Mouse (Mus musculus) cerebellum, adult 8-10 months (tissue): ENCODE results near the gene Chchd6.
A peak's percentile ranks its signal among the peaks of the same experiment; 100 is the strongest.

ENCODE experiments used
- DNase-seq: peaks from one replicate; pipeline ENCODE4 v3.0.0; 2022

Chchd6 gene

DNA sequence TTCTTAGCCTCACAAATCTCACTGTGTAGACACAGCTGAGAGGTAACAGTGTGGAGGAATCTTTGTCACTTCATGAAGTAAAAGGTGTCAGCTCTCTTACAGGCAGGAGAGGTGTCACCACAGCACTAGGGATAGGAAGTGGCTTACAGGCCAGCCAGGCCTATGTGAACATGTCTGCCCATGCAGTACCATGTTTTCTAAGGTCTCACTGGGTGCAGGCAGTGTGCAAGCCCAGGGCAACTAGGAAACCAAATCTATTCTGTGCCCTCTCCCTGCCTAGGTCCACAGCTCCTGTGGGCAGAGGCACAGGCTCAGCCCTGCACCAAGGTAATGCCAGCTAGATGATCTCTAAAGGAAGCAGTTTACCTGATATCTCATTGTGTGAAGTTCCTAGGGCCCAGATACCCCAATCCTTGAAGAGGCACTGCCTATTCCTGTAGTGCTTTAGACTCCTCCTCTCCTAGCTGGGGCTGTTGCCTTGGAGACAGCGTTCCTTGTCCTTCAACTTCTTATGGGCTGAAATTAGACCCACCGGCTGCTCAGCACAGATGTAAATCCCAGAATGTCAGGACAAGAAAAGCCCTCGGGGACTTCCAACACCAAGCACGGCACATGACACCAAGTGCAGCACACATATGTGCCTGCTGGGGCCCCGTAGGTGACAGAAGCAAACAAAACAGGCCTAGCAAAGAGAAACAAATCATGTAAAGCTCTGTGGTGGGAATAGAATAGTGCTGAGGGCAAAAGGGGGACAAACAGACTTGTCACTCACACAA lies 10.6 kb downstream of the Chchd6 start:
- DNase-seq: no peak

DNA sequence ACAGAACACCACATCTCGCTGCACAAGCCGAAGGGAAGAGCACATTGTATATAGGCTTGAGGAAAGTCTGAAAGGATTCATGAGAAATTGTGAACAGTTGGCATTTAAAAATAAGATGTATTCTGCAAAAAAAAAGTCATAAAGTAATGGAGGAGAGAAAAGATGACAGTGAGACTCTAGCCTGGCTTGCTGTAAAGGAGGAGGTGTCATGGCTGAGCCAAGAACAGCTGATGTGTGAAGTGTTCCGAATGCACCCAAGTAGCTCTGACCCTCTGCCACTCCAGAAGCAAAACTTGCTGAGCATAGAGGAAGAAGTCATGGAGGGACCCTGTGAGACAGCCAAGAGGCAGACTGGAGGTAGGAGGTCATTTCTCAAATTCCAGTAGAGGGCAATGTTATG lies 12.3 kb downstream of the Chchd6 start:
- DNase-seq: no peak

DNA sequence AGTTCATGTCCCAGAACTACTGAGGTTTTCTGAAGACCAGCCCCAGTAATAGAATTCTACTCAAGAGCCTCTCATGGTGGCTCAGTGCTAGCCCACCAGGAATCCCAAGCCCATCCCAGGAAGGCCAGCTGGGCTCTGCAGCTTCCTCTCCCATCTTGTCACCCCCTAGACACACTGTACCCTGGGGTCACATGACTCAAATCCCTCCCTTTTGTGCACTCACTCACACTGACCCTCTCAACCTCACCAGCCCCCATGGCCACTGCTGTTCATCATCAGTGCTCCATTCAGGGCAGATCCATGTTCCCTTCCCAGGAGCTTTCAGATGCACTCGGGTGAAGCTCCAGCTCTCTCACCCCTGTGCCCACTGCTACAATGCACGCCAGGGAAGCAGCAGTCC lies 20.8 kb downstream of the Chchd6 start:
- DNase-seq: no peak

DNA sequence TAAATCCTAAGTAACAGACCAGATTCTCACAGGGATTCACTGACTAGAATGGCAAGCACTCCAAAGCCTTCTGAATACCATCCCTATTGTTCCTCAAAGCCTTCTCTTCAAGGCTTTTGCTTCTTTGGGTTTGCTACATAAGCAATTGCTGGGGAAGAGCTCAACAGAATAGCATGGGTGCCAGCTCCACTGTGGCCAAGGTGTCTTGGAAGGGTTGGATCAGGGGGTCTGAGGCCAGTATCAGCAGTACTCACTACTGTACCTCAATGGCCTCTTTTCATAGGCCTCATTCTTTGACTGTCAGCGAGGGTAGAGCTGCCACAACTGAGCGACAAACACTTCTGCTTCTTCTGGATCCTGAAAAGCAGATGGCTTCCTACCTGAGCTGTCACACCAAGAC lies 21.7 kb downstream of the Chchd6 start:
- DNase-seq: no peak

DNA sequence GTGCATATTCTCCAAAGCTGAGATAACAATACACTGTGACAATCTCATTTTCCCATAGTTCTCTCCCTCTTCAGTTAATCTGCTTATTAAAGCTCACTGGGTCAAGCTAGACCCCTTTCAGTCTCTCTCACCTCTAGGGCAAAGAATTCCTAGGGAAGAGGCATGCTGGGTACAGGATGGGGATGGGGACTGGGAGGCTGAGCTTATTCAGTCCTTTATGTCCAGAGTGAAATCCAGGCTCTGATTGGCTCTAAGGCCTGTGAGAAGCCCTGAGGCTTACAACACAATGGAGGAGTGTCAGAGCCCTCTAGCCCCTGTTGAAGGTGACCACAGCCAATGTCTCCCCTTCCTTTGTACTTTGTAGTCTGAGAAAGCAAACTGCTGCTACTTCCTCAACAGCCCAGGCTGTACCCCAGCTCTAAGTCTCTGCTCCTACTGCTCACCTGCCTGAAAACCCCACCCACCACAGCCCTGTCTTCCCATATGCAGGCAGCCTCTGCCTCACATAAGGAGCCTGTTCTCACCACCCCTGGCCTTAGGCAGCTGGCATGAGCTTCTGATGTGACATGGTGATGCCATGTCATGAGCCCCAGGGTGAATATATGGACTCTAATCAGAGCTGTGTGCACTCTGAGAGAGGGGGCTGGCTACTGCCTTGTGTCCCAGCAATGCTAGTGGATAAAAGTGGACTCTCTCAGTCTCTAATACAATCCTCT lies 22.4 kb downstream of the Chchd6 start:
- no peak for DNase-seq

DNA sequence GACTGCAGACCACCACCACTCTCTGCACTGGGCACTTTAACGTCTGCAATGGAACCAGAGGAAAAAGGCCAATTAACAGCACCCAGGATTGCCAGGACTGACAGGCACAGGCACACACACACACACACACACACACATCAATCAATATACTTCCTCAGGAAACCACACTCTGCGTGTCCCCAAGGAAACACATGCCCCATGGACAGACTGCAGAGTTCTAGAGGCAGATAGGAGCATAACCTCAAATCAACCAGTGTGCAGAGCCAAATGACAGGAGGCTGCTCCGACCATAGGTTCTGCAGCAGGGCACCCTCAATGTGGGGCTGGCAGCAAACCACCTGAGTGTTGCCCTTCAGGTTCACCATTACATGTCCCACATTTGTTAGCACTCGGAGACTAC lies 26.1 kb downstream of the Chchd6 start:
- DNase-seq: no peak

DNA sequence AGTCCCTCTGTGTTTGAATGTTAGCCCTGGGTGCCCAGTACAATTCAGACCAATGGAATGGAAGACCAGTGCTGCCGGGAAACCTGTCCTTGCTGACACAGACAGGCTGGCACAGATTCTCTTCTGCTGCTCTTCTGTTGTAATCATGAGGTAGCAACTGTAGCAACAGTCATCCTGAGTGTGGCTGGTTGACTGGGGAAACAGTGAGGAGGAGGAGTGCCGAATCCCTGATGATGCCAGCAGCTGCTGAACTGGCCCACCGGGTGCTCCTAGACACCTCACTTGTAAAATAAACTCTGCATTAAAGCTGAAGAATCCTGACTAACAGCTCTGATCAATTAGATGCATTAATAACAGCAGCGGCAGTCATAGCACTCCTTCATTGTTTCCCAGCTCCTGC lies 28.7 kb downstream of the Chchd6 start:
- DNase-seq: no peak

DNA sequence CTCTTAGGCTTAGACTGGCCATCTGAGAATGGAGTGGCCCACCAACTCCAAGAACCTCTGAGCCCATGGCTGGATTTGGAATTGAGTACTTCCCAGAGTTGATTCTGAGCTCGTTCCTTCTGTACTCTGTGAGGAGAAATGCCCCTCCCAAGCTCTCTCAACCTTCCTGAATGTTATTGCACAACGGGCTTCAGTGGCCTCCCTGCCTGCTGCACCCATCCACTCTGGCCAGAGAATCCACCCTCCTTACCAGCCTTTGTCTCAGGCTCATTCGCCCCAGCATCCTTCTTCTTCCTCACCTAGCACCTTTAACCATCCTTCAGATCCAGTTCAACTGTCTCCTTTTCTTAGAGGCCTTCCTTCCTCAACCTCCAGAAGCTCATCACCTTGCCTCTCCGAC lies 32.1 kb downstream of the Chchd6 start:
- no peak for DNase-seq

DNA sequence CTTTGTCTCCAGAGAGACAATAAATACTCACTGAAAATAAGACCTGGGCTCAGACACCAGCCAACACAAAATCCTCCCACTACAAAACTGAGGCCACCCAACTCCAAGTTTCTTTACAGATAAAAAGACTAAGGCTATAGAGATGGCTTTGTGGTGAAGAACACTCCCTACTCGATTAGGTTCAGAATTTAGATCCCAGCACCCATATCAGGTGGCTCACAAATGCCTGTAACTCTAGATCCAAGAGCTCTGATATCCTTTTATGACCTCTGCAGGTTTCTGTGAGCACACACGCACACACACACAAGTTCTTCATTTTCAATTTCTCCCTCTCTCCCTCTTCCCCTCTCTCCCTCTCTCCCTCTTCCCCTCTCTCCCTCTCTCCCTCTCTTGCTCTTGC lies 34.6 kb downstream of the Chchd6 start:
- no peak for DNase-seq

DNA sequence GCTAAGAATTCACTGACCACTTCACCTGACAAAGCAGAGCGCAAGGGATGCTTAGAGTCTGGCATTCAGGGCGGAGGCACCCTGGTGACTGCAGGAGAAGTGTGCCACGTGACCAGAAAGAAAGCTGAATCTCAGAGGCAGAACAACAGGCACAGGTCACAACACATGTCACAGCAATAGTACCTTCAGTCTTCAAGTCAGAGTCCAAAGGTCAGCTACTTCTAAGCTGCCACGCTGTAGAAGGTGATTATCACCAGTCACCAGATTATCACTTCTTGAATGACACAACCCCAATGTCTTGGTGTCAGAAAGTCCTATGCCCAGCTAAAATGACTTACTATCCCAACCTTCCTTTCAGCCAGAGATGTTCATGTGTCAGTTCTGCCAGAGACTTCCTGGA lies 37.8 kb downstream of the Chchd6 start:
- DNase-seq: no peak

DNA sequence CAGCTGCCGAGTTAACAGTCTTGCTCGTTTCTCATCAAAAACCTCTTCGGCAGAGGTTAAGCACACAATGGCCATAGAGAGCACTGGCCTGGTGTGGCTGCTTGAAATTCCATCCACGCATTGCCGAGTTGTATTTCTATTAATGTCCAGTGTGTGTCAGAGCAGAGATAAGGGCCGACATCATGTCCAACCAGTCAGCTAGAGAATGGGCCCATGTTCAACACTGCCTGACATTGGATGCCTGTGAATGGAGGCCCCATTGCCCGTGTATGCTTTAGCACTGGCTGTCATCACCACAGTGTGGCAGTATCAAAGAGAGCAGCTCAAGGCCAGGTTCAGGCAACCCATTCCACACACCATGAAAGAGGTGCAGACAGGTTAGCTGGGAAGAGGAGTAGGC lies 38.9 kb downstream of the Chchd6 start:
- DNase-seq: no peak

DNA sequence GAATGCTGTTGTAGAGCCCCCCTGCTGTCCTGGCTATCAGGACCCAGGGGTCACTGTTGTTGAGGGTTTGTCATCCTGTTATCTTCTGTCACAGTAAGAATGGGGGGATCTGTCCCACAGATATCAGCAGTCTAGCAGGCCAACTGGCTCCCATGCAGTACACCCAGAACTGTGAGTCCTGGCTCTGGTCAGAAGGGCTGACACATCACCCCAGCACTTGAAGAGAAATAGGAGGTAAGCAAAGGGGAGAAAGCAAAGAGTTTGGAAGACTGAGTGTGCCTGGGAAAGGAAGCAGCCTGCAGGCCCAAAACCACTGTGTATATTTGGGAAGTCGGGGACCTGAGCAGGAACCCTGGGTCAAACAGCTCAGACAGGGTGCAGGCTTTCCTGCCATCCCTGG lies 39.5 kb downstream of the Chchd6 start:
- no peak for DNase-seq

DNA sequence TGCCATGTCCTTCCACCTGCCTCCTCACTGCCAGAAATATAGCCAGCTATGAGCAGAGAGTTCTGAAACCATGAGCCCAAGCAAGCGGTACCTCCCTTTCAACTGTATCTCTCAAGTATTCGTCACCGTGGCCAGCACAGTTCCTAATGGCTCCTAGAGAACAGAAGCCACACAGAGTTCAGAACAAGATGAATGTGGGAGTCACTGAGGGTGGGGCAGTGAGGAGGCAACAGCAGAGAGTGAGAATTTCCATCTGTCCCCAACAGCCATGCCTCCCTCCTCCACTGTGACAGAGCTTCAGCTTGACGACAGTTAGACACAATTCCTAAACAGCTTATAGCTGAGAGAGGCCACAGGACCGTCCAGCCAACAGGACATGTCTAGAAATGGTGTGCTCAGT lies 41.4 kb downstream of the Chchd6 start:
- DNase-seq: no peak

DNA sequence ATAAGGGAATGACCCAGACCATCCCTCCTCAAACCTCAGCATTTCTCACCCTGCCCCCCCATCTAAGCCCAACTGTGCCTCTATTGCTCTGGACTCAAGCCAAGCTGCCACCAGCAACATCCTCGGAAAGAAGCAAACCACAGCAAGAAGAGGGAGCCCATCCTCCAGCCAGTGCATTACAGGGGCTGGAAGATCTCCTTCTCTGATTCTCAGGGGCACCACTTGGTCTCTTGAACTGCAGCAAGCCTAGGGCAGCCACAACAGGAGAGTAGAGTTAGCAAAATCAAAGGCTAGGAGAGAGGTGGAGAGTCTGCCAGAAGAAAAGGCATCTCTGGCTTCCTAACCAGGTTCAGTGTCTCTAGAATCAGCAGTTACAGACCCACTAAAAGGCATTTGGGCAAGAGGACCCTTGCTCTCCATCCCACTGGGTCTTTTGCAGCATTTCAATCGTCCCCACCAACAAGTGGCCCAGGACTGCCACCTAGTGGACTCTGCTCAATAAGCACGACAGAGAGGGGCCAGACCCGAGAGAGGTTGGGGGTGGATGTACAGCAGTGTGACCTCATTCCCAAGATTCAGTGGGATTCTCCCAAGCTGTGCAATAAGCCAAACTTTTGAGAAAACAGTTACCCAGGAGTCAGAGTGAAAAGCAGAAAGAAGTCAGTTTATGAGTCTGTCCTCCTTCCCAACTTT lies 42.3 kb downstream of the Chchd6 start:
- DNase-seq: peak; percentile 87

DNA sequence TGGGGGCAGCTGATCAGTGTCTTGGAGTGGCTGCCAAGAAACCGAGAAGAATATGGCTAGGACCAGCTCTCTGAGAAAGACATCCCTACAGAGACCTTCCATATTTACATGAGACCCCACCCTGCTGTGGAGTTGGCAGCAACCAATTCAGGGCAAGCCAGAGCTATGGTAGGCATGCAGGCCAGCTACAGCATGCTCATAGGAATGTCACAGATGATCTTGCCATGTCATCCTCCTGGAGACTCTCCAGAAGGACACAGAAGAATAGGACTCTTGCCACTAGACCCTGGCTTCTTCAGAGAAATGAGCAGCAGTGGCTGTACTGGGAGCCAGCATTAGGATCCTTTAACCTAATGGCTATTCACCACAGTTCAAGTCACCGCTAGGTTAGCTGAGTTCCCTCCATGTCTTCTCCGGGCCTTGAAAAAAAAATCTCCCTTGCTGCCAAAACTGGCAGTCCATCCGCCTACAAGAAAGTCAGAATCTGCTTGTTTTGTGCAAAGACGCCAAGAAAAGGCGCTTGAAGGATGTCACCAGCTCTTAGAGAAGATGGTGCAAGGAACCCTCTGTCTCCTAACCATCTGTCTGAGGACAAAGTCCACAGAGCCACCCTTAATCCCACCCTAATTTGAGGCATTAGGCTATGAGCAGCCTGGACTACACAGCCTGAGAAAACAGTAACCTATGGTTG lies 43.0 kb downstream of the Chchd6 start:
- DNase-seq: peak; percentile 17

DNA sequence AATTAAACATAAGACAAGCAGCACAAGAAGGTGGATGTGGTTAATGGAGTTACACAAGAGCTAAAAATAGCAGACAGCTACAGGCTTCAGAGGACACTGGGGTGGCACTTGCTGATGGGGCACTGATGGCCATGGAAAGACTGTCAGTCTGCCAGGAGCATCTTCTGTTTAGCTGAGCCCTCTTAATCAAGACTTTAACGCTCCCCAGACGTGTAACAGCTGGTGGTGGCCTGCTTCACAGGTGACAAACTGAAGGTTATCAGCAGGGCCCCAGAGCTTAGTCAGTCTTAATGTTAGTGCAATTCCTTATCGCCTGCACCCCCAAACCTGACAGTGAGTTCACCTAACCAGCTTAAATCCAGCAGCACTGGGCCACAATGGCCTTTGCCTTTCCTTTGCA lies 46.3 kb downstream of the Chchd6 start:
- no peak for DNase-seq

DNA sequence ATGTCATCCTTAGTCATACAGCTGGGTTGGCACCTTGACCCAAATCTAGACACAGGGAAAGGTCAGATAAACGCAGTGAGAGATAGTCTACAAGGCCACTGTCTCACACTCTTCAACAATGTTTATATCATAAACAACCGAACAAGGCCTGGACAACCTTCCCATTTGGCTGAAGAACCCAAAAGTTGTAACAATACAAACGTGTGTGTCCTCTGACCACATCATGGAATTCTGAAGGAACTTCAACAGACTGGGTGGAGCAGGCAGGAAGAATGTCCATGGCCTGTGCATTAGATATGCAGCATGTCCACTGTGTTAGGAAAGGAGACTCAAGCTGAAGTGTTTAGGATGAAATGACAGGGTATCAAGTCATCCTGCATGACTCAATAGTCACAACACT lies 47.5 kb downstream of the Chchd6 start:
- DNase-seq: no peak

DNA sequence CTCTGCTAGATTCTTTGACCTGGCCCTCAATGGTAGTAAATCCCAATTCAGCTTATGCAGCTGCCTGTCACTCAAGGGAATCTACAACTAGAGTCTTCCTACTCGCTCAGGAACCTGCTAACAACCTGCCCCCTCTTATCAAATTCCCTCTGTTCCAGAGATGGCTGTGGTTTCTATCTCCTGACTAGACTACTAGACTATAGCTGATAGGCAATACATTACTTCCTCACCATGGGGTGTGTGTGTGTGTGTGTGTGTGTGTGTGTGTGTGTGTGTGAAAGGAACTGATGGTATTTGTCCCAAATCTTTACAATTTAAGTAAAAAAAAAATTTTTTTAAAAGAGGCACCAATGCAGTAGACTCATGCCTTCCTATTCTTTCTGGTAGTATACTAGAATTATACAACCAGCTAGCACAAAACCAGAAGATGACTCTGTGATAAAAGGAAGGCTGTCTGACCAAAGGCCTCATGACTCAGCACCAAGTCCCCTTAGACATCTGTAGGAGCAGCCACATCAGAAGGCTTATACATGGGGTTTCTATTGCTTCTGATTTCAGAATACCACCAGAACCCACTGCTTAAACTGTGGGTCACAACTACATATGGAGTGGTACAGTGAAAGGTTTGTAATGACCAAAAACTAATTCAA lies 57.2 kb downstream of the Chchd6 start:
- DNase-seq: no peak

DNA sequence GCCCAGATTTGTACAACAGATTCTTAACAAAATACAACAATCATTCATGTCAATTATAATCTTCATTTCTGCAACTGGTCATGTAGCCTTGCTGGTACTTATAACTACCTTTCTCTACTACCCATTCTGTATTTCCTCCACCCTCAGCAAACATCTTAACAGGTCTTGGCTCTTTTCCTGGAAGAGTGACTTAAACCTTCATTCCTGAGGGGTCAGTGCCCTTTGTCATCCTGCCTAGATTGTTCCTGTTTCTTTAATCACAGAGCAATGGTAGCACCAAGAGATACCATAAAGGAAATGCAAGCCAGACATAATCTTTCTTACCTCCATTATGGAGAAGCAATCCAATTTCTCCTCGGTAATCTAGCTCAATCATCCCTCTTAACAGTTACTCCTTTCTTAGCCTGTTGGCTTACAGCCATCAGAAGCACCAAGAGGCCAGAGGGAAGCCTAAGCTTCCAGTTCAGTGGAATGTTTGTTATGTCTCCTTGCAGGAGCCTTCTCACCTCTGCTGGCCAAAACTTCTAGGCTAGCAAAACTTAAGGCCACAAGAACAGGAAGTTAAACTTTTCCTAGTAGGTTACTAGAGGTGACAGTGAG lies 59.7 kb downstream of the Chchd6 start:
- no peak for DNase-seq

DNA sequence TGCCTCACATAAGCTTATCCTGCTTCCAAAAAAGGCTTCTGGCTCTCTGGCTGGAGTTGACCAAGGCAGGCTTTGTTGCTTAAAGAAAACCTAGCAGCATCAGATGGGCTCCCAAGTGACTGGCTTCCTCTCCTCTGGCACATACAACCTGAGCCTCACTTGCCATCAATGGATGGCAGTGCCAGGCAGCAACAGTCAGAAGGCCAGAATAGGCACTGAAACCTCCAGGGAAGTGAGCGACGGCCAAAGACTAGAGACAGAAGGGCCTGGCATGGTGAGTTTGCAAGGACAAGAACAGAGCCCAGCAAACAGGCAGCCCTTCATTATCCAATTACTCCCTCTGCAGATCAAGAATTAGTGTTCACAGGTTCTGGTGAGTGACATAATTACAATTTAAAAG lies 70.7 kb downstream of the Chchd6 start:
- peak; percentile 47 for DNase-seq

DNA sequence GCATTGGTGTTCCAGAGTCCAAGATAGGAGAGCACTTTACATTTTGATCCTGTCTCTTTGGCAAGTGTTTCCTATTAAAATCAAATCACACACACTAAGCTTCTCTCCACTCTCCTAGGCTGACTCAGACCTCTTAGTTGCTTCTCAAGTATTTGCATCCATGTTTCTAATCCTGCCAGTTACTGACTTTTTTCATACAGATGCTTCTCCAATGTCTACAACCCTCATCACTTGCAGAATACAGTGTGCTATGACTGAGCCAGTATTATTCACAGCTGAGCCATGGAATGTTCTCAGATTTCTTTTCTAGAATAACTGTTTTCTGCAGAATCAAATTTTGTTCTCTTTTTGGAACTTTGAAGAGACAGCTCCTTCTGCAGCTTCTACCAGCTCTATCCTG lies 85.3 kb downstream of the Chchd6 start:
- no peak for DNase-seq

DNA sequence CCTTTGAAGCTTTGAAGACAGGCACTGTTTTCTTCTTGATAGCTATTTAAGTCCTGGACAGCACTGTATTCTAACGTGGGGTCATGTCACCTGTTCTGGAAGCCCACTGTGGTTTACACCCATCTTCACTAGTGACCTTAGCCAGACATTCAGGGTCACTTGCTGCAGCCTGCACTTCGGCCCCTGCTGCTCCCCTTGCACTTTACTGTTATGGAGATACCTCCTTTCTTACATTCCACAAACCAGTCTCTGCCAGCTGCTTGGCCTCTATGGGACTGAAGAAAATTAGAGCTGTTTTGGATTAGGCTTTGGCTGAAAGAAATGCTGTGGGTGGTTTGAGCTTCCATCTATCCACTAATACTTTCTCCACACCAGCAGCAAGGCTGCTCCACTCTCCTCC lies 86.7 kb downstream of the Chchd6 start:
- DNase-seq: no peak

DNA sequence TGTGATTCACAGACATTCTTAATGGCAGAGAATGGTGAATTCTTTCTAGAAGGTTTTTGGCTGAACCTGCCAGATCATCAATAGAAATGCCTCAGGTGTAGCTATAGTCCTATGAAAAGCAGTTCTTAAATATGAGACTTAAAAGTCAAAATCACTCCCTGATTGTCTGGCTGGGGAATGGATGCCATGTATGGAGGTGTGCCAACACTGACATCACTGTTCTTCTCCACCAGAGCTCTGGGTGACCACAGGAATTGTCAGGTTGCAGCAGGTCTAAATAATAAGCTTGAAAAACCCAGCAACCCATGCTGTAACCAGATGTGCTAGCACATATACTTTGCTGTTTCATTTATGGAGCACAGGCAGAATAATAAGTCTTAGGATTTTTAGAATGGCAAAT lies 87.2 kb downstream of the Chchd6 start:
- peak; percentile 24 for DNase-seq
